Mouse (Mus musculus) natural killer cell, adult 2 months (primary cell): ENCODE measurements around the gene Ddit4.

Source experiments
- DNase-seq, 2 experiments: peaks; one replicate each; pipeline ENCODE4 v3.0.0; 2022; ENCODE audit warnings: low spot score in 2 of 2

The Ddit4 gene

DNA sequence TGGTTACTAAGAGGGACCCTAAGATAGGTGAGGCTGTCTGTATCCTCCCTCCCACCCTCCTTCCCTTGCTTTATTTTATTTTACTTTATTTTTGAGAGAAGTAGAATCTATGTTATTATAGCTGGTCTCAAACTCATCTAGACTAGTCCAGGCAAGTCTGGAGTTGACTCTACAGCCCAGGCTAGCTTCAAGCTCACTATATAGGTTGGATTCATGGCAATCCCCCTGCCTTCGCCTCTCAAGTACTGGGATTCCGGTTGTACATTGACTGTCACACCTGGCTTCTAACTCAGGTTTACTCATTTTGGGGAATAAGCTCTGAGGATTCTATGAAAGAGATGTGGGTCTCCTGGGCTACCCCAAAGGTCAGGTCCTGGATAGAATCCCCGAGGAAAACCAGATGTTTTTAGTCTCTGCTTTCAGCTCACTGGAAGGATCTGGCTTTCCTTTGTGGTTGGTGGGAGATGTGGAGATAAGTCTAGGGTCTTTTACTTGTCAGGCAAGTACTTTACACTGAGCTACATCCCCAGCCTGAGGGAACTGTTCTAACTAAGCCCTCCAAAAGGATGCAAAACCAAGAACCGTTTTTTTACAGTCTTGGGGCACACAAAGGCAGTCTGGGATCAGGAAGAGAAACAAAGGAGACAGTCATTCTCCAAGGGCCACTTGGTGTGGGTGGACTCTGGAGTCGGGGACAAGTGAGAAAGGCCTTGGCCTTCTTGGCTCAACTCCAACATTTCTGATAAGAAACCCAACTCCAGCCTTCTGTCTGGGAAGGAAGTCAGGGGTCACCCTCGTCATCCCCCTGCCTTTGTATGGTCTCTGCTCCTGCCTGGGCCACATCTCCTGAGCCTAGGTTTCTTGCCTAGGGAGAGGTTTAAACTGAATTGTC, 3.0 kb downstream of the Ddit4 start:
- no peak for DNase-seq

DNA sequence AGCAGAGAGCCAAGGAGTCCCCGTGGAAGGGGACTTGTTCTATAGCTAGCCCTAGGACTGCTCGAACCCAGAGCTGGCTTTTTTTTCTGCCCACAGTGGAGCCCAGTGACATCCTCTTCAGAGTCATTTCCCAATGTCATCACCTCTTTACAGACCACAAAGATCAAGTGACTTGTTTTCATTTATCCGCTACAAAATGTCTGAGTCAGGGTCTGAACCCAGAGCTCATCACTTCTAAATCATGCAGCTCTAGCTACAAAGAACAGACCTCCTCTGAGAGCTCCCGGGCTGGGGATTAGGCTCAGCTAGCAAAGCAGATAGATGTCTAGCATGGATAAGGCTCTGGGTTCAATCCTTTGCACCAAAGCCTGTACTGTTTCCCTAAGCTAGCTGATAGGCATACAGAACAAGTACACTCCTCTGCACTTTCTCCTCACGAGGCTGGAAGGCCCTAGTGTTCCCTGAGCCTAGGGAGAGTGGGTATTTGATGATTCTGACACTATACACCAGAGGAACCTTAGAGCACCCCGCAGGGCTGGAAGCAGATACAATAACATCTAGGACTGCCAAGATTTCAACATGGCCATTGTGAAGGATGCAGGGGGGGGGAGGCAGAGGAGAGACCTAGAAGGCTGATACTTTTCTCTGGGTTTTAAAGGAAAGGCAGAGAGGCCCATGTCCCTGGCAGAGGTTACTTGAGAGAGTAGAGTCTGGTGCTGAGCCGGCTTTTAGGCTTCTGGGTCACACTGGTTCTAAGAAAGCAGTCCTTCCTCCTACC, 4.1 kb downstream of the Ddit4 start:
- no peak for DNase-seq

DNA sequence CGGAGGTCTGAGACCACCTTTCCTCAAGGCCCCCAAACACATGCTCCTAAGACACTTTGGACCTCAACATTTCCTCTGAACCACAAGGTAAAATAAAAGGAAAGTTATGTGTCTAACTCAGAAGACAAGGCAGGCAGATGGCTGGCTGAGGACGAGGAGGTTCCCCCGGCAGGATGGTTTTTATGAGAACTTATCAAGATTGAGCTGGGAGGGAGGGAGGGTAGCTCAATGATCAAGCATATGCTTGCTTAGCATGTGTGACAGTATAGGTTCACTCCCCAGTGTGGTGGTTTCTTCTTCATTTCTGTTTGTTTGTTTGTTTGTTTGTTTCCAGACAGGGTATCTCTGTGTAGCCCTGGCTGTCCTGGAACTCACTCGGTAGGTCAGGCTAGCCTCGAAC, 5.3 kb downstream of the Ddit4 start:
- no peak for DNase-seq

DNA sequence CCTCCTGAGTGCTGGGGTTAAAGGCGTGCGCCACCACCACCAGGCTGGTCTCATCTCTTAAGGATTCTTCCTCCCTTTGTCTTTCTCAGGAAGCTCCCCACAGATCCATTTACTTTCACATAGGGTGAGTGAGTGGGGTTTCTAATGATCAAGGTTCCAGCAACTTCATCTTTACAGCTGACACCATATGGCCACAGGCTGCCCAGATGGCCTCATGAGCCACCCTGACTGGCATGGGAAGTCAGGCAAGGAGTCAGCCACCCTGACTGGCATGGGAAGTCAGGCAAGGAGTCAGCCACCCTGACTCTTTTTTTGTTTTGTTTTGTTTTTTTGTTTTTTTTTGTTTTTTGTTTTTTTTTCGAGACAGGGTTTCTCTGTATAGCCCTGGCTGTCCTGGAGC, 6.2 kb downstream of the Ddit4 start:
- no peak for DNase-seq

DNA sequence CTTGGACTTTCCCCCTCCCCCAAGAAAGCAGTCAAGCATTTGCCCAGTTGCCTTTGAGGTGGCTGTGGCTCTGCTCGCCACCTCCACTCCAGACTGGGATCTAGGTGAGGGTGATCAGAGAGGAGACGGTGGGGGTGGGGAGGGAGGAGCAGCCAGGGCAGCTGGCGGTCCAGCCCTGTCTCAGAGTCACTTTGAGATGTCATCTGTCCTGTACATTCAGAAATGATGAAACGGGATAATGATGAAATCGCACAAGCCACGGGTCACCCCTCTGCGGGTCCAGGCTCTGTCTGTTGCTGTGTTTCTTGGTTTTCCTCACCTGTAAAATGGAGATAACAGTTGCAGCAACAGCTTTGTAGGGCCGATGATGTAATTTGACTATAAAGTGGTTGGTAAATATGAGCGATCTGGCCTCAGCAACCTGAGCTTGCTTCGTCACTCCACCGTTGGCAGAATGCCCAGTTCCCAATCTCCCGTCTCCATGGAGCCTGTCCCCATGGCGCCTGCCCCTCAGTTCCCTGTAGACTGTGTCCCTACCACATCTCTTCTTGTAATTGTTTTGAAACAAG, 8.1 kb downstream of the Ddit4 start:
- DNase-seq = no peak

DNA sequence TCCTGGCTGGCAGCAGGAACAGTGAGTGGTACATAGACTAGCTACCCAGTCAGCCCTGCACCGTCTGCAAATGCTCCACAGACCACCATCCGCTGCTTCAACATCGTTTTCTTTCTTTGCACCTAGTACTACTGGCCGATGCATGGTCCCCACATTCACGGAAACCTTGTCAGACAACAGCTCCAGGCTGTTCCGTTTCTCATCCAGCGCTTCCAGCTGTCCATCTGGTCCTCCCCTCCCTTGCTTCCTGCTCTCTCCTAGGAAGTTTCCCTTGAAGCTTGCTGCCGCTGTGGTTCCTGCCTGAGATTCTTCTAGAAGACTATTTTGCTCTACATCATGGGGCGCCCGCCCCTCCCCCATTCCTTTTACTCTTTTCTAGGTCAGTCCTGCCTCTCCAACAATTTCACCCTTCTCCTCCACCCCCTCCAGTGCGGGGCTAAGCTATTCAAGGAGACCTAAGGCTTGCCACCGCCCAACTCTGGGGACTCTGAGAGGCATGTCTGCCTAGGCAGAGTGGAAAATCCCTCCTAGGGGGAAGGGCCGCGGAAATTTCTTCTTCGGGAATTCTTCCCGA, 8.7 kb downstream of the Ddit4 start:
- DNase-seq = no peak

DNA sequence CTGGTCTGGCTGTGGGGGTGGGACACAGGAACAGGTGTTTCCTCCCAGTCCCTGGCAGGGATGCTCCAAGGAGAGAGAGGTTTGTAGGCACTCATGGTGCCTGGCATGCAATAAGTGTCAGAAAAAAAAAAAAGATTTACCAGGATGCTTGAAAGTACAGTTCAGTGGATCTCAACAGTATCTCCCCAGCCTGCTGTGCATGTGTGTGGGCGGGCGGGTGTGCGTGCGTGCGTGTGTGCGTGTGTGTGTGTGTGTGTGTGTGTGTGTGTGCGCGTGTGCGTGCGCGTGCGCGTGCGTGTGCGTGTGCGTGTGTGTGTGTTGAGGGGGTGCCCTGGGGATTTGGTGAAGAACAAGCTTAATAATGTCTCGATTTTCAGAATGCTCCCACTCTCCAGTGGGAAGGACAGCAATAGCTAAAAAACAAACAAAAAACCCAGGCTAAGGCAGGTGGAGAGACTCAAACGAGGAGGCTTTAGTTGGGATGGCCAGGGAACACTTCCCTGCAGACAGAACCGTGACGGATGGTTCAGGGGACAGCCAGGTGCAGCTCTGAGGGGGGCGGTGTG, 9.3 kb downstream of the Ddit4 start:
- no peak for DNase-seq

DNA sequence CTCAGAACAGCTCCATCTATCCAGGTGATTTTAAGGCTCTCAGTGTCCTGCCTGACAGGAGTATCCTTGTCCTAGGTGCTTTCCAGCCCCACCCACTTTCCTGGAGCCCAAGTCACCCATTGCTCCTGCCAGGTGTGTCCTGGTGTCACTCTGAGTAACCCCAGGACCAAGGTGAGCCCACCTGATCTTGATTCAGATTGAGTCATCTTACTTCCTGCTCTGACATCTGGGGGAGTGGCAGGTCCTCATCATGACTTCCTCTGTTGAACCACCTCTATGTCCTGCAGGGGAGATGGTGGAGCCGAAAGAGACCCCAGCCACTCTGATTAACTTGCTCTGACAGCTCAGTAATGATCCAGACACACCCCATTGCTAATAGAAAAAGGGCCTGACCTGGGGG, 12.6 kb downstream of the Ddit4 start:
- DNase-seq = no peak

DNA sequence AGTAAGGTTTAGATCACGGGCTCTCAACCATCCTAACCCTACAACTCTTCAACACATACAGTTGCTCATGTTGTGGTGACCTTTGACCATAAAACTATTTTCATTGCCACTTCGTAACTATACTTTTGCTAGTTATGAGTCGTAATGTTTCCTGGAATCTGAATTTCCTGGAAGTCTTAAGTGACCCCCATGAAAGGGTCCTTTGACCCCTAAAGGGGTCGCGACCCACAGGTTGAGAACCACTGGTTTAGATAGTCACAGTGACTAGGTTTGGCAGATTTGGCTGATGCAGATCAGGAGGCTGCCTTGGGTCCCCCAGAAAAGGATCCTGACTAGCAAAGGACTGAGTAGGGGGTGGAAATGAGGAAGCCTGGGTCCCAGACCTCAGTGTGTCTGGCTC, 13.0 kb downstream of the Ddit4 start:
- DNase-seq = no peak

DNA sequence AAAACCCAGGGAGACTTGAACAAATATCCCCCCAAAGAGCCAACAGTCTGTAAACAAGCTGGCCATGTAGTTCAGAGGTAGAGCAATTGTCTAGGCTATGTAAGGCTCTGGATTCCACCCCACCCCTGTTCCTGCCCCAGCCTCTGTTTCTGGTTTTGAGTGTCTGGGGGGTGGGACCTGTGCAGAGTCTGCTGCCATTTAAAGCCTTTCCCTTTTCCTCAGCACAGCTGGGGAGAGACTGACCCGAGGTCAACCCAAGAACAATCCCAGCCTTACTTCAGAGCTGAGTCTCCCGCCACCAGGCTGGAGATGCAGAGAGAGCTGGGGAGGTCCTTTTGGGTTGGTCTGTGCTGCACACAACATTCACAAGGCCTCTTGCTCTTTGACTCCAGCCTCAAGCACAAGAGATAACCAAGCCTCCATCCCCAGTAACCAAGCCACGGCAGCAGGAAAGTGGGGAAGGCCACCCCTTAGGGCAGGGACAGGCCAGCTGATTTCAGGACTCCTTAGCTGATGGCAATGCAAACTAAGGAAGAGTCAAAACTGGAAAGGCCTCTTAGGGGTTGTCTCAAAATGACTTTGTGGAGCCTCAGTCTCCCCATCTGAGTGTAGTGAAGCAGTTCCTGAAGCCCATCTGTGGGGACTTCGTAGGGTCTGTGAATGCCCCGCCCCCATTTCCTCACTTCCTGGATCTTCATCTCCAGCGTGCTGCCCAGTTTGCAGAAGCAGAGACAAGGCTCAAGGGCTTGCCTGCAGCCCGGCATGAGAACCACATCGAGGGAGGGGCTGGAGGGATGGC, 15.4 kb downstream of the Ddit4 start:
- no peak for DNase-seq

DNA sequence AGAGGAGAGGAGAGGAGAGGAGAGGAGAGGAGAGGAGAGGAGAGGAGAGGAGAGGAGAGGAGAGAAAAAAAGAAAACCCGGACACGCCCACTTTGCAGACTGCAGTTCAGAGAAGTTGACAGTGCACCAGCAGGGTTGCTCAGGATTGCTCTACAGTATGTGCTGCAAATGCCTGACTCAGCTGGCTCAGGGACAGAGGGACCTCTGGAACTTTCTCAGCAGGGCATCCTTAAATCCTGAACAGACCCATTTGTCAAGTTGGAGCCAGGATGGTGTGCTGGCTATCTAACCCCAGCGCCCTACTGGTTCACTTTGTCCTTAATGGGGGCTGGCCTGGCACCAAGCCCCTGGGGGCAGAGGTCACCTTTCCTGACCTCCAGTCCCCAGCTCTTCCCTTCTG, 17.6 kb downstream of the Ddit4 start:
- DNase-seq = no peak

DNA sequence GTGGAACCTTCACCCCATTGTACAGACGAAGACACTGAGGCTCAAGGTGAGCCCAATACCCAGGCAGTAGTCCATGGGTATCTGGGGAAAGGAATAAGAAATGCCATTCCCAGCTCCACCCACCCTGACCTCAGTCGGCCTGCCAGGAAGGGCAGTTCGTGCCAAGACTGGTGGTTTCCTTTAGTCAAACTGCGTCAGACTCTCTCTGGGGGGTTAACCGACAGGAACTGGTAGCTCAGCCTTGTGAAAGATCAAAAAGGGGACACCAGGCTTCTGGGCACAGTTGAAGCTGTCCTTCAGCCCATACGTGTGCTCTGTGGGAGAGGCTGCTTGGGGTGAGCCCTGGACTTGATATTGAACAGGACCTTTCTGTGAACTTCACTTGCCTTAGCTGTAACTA, 19.1 kb downstream of the Ddit4 start:
- peak; percentile 80 to 89 for DNase-seq

DNA sequence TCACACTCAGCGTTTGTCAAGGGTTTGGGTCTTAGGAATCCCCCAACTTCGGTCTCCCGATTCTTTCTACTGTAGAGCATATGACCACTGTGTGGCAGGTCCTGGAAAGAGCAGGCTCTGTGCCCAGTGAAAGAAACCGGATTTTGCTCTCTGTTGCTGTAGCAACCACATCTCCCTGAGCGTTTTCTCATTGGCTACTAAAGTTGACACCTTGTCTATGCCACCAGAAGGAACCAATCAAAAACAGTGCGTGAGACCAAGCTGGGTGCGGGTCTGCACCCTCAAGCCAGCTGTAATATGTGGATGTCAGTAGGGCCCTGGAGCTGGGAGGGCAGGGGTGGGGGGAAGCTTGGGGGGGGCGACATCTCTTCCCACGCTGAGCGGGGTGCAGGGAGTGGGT, 20.6 kb downstream of the Ddit4 start:
- no peak for DNase-seq

DNA sequence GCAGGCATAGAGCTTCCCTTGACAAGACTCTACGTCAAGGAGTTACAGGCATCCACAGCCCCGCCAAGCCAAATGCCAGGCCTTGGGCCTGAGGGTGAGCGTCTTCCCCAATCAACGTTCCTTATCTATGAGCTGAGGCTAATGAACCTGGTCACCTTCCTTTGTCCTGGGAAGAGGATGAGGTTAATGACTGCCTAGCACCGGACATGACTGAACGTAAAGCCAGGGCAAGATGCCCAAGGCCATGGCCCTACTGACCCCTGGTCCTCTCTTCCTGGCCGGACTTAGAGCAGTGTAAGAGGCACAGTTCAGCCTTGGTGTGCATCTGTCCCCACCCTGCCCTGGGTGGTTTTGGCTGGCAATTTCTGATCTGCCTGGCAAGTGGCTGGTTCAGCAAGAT, 22.4 kb downstream of the Ddit4 start:
- no peak for DNase-seq

DNA sequence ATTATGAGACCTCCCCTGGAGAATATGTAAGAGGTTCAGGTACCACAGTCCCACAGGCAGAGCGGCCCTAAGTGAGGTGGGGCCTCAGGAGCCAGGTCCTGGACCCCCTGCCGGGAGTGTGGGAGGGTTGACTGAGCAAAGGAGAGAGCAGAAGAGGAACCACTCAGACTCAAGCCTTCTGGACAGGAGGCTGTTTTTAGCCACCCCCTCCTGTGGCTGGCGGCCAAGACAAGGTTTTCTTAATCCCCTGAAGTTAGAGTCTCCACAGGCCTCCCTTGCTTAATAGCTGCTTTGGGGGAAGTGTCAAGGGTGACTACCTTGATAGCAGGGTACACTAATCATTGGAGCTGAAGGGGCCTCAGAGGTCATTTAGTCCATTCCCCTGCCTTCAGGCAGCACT, 27.3 kb downstream of the Ddit4 start:
- no peak for DNase-seq

DNA sequence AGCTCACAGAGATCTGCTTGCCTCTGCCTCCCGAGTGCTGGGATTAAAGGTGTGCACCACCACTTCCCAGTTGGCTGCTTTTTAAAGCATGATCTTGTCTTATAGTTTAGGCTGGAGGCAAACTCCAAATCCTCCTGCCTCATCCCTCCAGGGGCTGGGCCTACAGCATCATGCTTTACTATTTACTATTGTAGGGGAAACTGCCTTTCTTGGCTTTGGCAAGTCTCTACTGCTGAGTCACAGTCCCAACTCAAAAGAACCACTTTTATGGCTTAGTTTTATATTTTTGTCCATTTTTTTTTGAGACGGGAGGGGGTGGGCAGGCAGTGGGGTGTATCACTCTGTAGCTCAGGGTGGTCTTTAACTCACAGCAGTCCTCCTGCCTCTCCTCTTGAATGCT, 28.1 kb downstream of the Ddit4 start:
- DNase-seq = no peak

DNA sequence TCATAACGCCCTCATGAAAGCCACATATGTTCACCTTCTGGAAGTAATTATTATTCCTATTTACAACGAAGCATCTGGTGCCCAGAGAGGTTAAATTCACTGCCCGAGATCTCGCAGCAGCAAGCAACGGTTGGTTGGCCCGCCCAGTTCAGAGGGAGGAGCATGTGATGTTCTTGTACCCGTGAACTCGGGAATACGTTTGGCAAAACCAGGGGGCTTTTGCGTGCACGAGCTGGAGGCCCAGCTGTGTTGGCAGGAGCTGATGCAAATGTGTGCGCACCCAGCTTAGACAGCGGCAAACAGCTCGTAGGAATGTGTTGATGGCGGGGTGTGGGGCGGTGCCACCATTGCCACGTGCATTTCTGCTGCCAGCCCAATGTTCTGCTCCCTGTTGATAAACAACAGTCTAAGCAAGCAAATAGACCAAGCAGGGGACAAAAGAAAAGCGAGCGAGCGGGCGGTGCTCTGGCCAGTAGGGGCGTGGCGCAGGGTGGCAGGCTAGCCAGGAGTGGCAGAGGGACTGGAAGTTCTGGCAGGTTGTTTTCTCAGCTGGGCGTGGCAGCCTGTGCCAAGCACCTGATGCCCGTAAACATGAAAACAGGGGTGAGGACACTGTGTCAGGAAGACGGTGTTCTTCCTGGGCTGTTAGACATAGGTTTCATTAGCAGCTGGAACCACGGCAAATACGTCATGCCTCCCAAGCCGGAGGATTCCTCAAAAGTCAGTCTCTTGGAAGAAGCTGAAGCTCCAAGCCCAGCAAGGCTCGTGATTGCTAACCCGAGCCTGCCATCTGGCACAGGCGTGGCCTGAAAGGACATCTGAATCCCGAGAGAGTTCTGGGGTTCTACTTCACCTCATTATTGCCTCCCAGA, 30.6 kb downstream of the Ddit4 start:
- peak; percentile 26 to 51 for DNase-seq

DNA sequence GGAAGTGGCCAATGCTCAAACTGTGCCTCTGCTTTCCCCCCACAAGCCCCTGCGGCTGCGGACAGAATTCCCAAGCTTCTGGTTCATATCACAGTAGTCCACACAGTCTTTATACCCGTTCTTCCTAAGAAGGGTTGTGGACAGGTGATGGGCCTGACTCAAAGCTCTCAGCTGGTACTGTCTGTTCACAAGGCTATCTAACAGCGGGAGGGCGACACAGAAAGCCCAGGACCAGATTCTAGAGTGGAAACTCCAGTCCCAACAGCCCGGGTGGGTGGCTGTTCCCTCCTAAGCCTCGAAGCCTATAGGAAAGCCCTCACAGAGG, 31.2 kb downstream of the Ddit4 start:
- DNase-seq = no peak

DNA sequence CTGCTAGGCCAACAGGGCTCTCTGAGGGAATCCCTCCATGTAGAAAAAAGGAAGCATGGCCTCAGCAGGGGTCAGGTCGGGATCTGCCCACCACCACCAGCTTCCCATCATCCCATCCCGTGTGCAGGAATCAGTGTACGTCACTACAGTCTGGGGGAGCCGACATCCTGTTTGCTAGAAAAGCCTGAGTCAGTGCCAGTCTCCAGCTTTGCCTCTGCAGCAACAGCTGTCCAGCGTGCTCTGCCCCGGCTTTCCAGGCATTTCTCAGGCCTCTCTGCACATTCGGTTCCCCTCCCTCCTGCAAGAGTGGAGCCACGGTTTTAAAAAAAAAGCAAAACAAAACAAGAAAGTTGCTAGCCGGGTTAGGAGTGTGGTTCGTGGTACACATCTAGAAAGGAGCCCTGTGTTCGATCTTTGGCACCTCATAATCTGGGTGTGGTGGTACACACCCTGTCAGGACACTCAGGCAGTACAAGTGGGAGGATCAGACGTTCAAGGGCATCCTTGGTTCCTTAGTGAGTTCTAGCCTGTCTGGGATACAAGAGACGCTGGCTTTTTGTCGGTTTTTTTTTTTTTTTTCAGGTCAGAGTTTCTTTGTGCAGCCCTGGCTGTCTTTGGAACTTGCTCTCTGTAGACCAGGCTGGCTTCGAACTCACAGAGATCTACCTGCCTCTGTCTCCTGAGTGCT, 32.0 kb downstream of the Ddit4 start:
- no peak for DNase-seq

DNA sequence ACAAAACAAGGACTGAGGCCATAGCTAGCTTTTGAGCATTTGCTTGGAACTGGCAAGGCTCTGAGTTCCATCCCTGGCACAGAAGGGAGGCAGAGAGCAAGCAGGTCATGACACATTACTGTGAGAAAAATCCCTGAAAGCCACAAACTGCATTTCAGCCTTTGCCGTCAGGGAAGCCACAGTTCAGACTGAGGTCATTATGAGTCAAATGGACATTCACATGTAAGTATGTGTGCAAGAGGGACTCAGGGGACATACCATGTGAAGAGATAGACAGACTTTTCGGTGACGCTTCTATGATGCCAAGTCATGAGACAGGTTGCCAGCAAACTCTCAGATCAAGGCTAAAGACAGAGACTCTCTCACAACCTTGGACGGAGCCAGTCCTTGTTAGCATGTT, 33.5 kb downstream of the Ddit4 start:
- no peak for DNase-seq
